Mouse (Mus musculus) layer of hippocampus, adult 8-10 months (tissue): ENCODE results near the gene Pwwp2a. TPM values are rescaled to one million over a fixed set of nuclear protein-coding genes. Genes with fewer than 3 reads are reported as not detected.

Experiments used
- DNase-seq, 2 experiments: peaks; one replicate each; pipeline ENCODE4 v3.0.0; 2022; ENCODE audit warnings: low spot score in 2 of 2
- total RNA-seq, 4 experiments: library from RNA; stranded (reverse); gene quantifications; 2 replicates each; pipeline ENCODE4 v1.2.4; 2022

Gene Pwwp2a
- total RNA-seq, 4 experiments from 2014 or later, result 65.0 to 71.6 (median 68.6) TPM

GRCm38 (mm10) chr11:43723411-43723810, 41.6 kb downstream of the Pwwp2a start:
- DNase-seq, result no peak

- DNase-seq, result no peak
These were observed 46.0 kb downstream of the Pwwp2a start for GRCm38 (mm10) chr11:43727796-43728195.

GRCm38 (mm10) chr11:43728737-43729301, 47.0 kb downstream of the Pwwp2a start:
- peak in 1 of 2 experiments; percentile 26 for DNase-seq

GRCm38 (mm10) chr11:43747233-43748226, 65.7 kb downstream of the Pwwp2a start, which contains the start of gene Ttc1:
TSS of gene Ttc1 (minus strand) at chr11:43748008.
- DNase-seq, result peak; percentile 96 to 98

GRCm38 (mm10) chr11:43751542-43751941, 69.7 kb downstream of the Pwwp2a start:
- DNase-seq, result no peak

- no peak for DNase-seq
These were observed 72.8 kb downstream of the Pwwp2a start for GRCm38 (mm10) chr11:43754568-43754967.

- DNase-seq, result no peak
These were observed 73.6 kb downstream of the Pwwp2a start for GRCm38 (mm10) chr11:43755411-43755810.

- DNase-seq, result no peak
These were observed 76.6 kb downstream of the Pwwp2a start for GRCm38 (mm10) chr11:43758436-43758835.

- peak; percentile 50 to 73 for DNase-seq
These were observed 85.3 kb downstream of the Pwwp2a start for GRCm38 (mm10) chr11:43766922-43767648.

- DNase-seq, result no peak
These were observed 86.0 kb downstream of the Pwwp2a start for GRCm38 (mm10) chr11:43767749-43768148.

GRCm38 (mm10) chr11:43770110-43770509, 88.3 kb downstream of the Pwwp2a start:
- DNase-seq, result no peak

Other genes starting within 250 kb of the Pwwp2a start
- gene Slu7, start 248.3 kb upstream of the Pwwp2a start, total RNA-seq, result 10 to 100 TPM; 42.3 to 55.9 (median 51.1) TPM
- gene C1qtnf2, start 207.7 kb upstream of the Pwwp2a start, total RNA-seq, result 1 to 10 TPM; 1.1 to 3.0 (median 2.1) TPM
- 10 to 100 TPM in 1 of 4 experiments, 1 to 10 TPM in 3; 7.5 to 10.4 (median 8.8) TPM for gene Ccnjl, start 153.2 kb upstream of the Pwwp2a start, total RNA-seq
- 1 to 10 TPM; 1.3 to 3.0 (median 2.4) TPM for gene 4933415A04Rik, start 95.0 kb upstream of the Pwwp2a start, total RNA-seq
- gene Fabp6, start 80.5 kb upstream of the Pwwp2a start, total RNA-seq, result not detected
- gene Ttc1, start 66.0 kb downstream of the Pwwp2a start, total RNA-seq, result 10 to 100 TPM; 56.2 to 68.4 (median 62.7) TPM
- gene Adra1b, start 219.2 kb downstream of the Pwwp2a start, total RNA-seq, result 1 to 10 TPM; 3.8 to 4.4 (median 3.9) TPM